10 mouse cellular contexts compared by ENCODE assay signal in genomic region chr13:30724691-30725271, GRCm38 (mm10). TPM values are rescaled to one million over a fixed set of nuclear protein-coding genes. Genes with fewer than 3 reads are reported as not detected.
DNase-seq lines count a peak whose midpoint lies in the region; ATAC-seq and TF ChIP-seq lines count a peak whose summit lies in the region.
"Had no signal": no experiment of that assay in that cellular context is flagged by ENCODE, and none has a peak within 500 bp of the region (broad histone marks: within the 10 kb centered on the region; RNA-seq: fewer than 3 reads in every experiment).

No protein-coding gene starts in this region.

- peak overlapping the region; percentile 12; the same call in 1 of the 2 replicates for H3K4me2 ChIP-seq in intestine, embryonic 14.5 days (ENCODE audit: low read length)
- no peak overlapping the region for H3K4me2 ChIP-seq in intestine, postnatal 0 days (replicated peaks; ENCODE audit: low read depth)
- H3K4me2 ChIP-seq in forebrain, postnatal 0 days (ENCODE audit: low read depth) = peak overlapping the region; percentile 22
- H3K4me2 ChIP-seq: midbrain, embryonic 12.5 days had no signal

- WGBS in intestine, embryonic 14.5 days = 23% methylated on average over 7 of the region's 7 CpGs
- 24% methylated on average over 7 of the region's 7 CpGs for WGBS in intestine, postnatal 0 days
- WGBS in forebrain, postnatal 0 days = 19% methylated on average over 7 of the region's 7 CpGs

- H3K4me3 ChIP-seq in intestine, embryonic 14.5 days (ENCODE audit: low read depth, low read length) = no peak overlapping the region
- no peak overlapping the region for H3K4me3 ChIP-seq in intestine, postnatal 0 days (ENCODE audit: low read depth, low read length)
- H3K4me3 ChIP-seq in forebrain, postnatal 0 days (ENCODE audit: low read depth, low read length) = no peak overlapping the region; the same call in 1 of the 2 replicates
- H3K4me3 ChIP-seq: midbrain, embryonic 12.5 days had no signal

- H3K27me3 ChIP-seq in intestine, embryonic 14.5 days (replicated peaks; ENCODE audit: control insufficient read depth, insufficient read depth, low read length) = no peaks in the 10 kb centered on the region
- H3K27me3 ChIP-seq in intestine, postnatal 0 days (replicated peaks; ENCODE audit: control insufficient read depth, insufficient read depth, low read length) = no peaks in the 10 kb centered on the region
- H3K27me3 ChIP-seq in forebrain, postnatal 0 days (ENCODE audit: insufficient read depth, low read length) = no peaks in the 10 kb centered on the region; the same call in 1 of the 2 replicates
- H3K27me3 ChIP-seq: midbrain, embryonic 12.5 days had no signal

- H3K4me1 ChIP-seq in intestine, embryonic 14.5 days (replicated peaks; ENCODE audit: control insufficient read depth, insufficient read depth, low read length) = peaks cover 8% of the 10 kb centered on the region
- H3K4me1 ChIP-seq in intestine, postnatal 0 days (replicated peaks; ENCODE audit: control insufficient read depth, insufficient read depth, low read length) = no peaks in the 10 kb centered on the region
- no peaks in the 10 kb centered on the region for H3K4me1 ChIP-seq in forebrain, postnatal 0 days (ENCODE audit: insufficient read depth)

- ATAC-seq in intestine, embryonic 14.5 days (replicated peaks; ENCODE audit: low FRiP score, low TSS enrichment, low read depth) = no peak
- ATAC-seq in intestine, postnatal 0 days = no peak
- ATAC-seq in forebrain, postnatal 0 days = peak; percentile 68
- ATAC-seq in megakaryocyte-erythroid progenitor cell, adult 5-6 weeks (replicated peaks; ENCODE audit: low FRiP score, low TSS enrichment, poor library complexity, severe bottlenecking) = no peak

- TF ChIP-seq CTCF in intestine, postnatal 0 days (IDR thresholded peaks at IDR 0.05; ENCODE audit: low read depth) = no peak
- no peak for TF ChIP-seq CTCF in forebrain, postnatal 0 days (IDR thresholded peaks at IDR 0.05; ENCODE audit: low read depth)

- no peaks in the 10 kb centered on the region for H3K36me3 ChIP-seq in intestine, embryonic 14.5 days (ENCODE audit: control insufficient read depth, insufficient read depth, low read length)
- H3K36me3 ChIP-seq in intestine, postnatal 0 days (ENCODE audit: control insufficient read depth, insufficient read depth) = no peaks in the 10 kb centered on the region
- no peaks in the 10 kb centered on the region for H3K36me3 ChIP-seq in forebrain, postnatal 0 days (ENCODE audit: insufficient read depth)
- H3K36me3 ChIP-seq: midbrain, embryonic 12.5 days had no signal

- no peak overlapping the region for H3K27ac ChIP-seq in intestine, embryonic 14.5 days (ENCODE audit: low read depth)
- H3K27ac ChIP-seq in intestine, postnatal 0 days (ENCODE audit: low read depth, low read length) = no peak overlapping the region
- H3K27ac ChIP-seq in forebrain, postnatal 0 days (ENCODE audit: low read depth, low read length) = no peak overlapping the region
- H3K27ac ChIP-seq: midbrain, embryonic 12.5 days had no signal

- peak; percentile 65 to 68 for DNase-seq in cerebellum, postnatal 10 days
- no peak for DNase-seq in cerebellum, adult 9-10 months
- DNase-seq in intestine, embryonic 14.5 days (ENCODE audit: low spot score) = no peak
- DNase-seq in MN1 (ENCODE audit: low spot score) = peak; percentile 21
- DNase-seq in forebrain, postnatal 0 days = peak; percentile 31
- DNase-seq in spleen, adult 12 weeks (ENCODE audit: low spot score) = no peak
- DNase-seq: heart, adult 11 months had no signal

- H3K9me3 ChIP-seq in intestine, embryonic 14.5 days (ENCODE audit: control insufficient read depth, low read length) = no peaks in the 10 kb centered on the region
- no peaks in the 10 kb centered on the region for H3K9me3 ChIP-seq in intestine, postnatal 0 days (ENCODE audit: control insufficient read depth)
- H3K9me3 ChIP-seq in forebrain, postnatal 0 days (ENCODE audit: low read length) = no peaks in the 10 kb centered on the region
- H3K9me3 ChIP-seq: midbrain, embryonic 12.5 days had no signal

- no peak overlapping the region for H3K9ac ChIP-seq in intestine, embryonic 14.5 days (ENCODE audit: low read length)
- H3K9ac ChIP-seq in intestine, postnatal 0 days (ENCODE audit: low read depth, low read length) = no peak overlapping the region
- H3K9ac ChIP-seq in forebrain, postnatal 0 days = no peak overlapping the region
- H3K9ac ChIP-seq: midbrain, embryonic 12.5 days had no signal

RNA-seq across cellular contexts. Expression of gene Irf4, which starts 24.2 kb away (rescaled TPM):
- 0.04 and 0.07 TPM in 2 replicates for polyA plus RNA-seq in intestine, embryonic 14.5 days (2014; fragmentation: Nextera tagmentation; extraction: Ambion mirVana)
- polyA plus RNA-seq in intestine, postnatal 0 days (2015; fragmentation: Nextera tagmentation; extraction: Ambion mirVana) = 0.05 and 0.12 TPM in 2 replicates
- 0.15 and 0.38 TPM in 2 replicates for total RNA-seq in forebrain, postnatal 0 days (2014; rRNA removed)
- 0.02 and 0.04 TPM in 2 replicates for polyA plus RNA-seq in forebrain, postnatal 0 days (2015; fragmentation: Nextera tagmentation; extraction: Ambion mirVana)
- 0.96 and 1.0 TPM in 2 replicates for total RNA-seq in megakaryocyte-erythroid progenitor cell, adult 5-6 weeks (2014; fragmentation: Nextera tagmentation)
- total RNA-seq in megakaryocyte-erythroid progenitor cell, adult 5-6 weeks (2017) = 1.4 TPM in 1 of 2 replicates, not detected in the other

Comparison
In these comparisons a context has a peak if more than half of its experiments do, and no peak if none do; other contexts are left out.
1. DNase-seq: peak in cerebellum, postnatal 10 days (2 of 2), MN1 (single experiment) and forebrain, postnatal 0 days (single experiment); none in cerebellum, adult 9-10 months (single experiment), intestine, embryonic 14.5 days (single experiment) and spleen, adult 12 weeks (single experiment).